Mouse (Mus musculus) adrenal gland, postnatal 25 days (tissue): ENCODE results near the gene Ugt1a6b. TPM values are rescaled to one million over a fixed set of nuclear protein-coding genes. Genes with fewer than 3 reads are reported as not detected.
A peak's percentile ranks its signal among the peaks of the same experiment; 100 is the strongest.

ENCODE experiments used
- DNase-seq: peaks from one replicate; pipeline ENCODE4 v3.0.0; 2021; ENCODE audit warnings: mixed read lengths
- total RNA-seq: library from RNA; stranded (reverse); gene quantifications from 2 replicates; pipeline ENCODE4 v1.2.3, GENCODE M21; 2021

Ugt1a6b gene
- total RNA-seq, 1 experiment from 2014 or later = 7.0 TPM

GRCm38 (mm10) chr1:88240579-88240978 is 137.5 kb downstream of the Ugt1a6b start:
- no peak for DNase-seq

- DNase-seq = no peak
Measured at GRCm38 (mm10) chr1:88243861-88244260, 140.8 kb downstream of the Ugt1a6b start.

- DNase-seq = no peak
Measured at GRCm38 (mm10) chr1:88245881-88246280, 142.8 kb downstream of the Ugt1a6b start.

GRCm38 (mm10) chr1:88246386-88246785 is 143.3 kb downstream of the Ugt1a6b start:
- DNase-seq = no peak

- DNase-seq = no peak
Measured at GRCm38 (mm10) chr1:88247660-88248059, 144.6 kb downstream of the Ugt1a6b start.

- DNase-seq = no peak
Measured at GRCm38 (mm10) chr1:88248658-88249057, 145.6 kb downstream of the Ugt1a6b start.

DNA sequence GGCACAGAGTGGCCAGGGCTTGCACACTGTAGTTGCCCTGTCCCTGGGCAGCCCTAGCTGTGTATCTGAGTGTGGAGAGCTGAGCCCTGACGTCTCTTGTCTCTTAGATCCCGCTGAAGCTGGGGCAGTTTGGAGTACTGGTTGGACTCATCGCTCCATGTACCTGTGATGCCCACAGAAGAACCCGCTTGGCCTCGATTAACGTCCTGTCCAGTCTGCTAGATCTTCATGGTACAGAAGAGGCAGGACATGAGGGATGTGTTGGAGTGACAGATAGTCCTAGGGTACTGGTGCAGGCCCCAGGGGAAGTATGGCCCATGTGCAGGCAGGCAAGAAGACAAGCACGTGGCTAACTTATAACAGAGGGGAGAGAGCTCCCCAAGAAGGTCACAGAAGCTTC is 146.5 kb downstream of the Ugt1a6b start:
- no peak for DNase-seq

DNA sequence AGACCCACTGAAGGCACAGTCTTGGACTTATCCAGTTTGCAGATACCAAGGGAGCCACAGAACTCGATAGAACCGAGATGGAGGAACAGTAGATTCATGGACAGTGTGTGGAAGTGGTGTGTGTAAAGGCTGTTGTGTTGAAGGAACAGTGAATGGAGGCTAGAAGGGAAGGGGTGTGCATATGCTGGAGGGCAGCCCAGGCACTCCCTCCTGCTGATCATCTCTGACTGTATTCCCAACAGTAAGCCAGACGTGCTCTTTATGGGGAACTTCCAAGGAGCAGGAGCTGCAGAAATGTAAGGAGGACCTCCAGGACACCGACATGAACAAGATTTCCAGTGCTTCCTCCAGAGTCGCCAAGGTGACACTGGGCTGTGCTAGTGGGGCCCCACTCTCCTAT is 147.0 kb downstream of the Ugt1a6b start:
- no peak for DNase-seq

- DNase-seq = no peak
Measured at GRCm38 (mm10) chr1:88253106-88253505, 150.1 kb downstream of the Ugt1a6b start.

DNA sequence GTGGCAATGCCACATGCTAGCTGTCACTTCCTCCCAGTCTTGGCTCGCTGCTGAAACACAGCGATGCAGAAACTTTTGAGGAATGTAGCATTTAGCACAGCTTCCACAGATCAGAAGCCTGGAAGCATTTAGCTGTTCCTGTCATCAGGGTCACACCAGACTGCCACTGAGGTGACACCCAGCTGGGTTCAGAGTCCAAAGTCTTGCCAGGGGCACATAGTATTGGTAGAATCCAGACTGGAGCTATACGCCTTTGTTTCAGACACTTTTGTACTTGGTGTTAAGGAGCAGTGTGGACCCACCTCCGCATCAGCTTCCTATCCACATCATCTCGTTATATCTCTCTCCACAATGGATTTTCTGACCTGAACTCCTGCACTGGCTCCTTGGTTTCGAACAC is 150.5 kb downstream of the Ugt1a6b start:
- DNase-seq = no peak

- no peak for DNase-seq
Measured at GRCm38 (mm10) chr1:88254793-88255465, 151.9 kb downstream of the Ugt1a6b start.

- DNase-seq = no peak
Measured at GRCm38 (mm10) chr1:88255466-88255857, 152.4 kb downstream of the Ugt1a6b start.

- DNase-seq = no peak
Measured at GRCm38 (mm10) chr1:88255989-88256754, 153.1 kb downstream of the Ugt1a6b start.

DNA sequence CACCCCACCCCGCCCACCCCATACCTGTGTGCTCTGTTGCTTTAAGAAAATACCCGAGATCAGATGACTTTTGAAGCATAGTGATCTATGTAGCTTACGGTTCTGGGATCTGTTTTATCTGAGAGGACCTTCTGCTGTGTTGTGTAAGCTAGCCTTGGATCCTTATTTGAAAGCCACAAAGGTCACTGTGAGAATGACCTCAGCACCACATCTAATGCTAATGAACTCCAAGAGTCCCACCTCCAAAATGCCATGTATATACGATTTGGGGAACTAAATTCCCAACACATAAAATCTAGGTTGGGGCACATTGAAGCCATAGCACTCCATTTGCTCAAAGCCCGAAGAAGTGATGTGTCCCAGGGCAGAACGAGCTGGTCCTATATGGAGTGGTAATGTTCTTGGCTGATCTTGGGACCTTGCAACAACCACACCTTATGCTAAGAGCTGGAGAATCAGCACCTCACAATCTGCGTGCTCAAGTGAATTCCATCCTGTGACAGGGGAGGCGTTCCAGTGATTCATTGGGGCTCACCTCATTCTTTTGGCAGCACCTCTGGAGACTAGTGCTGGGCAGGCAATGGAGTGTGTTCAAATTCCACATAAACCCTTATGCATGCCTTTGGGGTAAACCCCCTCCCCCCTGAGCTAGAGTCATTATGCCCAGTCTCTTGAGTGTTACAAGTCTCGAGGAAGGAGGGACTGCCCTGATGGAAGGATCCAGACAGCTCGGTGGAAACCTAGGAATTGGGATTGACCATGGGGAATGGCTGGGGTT is 154.0 kb downstream of the Ugt1a6b start:
- DNase-seq = no peak

GRCm38 (mm10) chr1:88257681-88258080 is 154.6 kb downstream of the Ugt1a6b start:
- DNase-seq = no peak

GRCm38 (mm10) chr1:88258361-88258760 is 155.3 kb downstream of the Ugt1a6b start:
- no peak for DNase-seq

DNA sequence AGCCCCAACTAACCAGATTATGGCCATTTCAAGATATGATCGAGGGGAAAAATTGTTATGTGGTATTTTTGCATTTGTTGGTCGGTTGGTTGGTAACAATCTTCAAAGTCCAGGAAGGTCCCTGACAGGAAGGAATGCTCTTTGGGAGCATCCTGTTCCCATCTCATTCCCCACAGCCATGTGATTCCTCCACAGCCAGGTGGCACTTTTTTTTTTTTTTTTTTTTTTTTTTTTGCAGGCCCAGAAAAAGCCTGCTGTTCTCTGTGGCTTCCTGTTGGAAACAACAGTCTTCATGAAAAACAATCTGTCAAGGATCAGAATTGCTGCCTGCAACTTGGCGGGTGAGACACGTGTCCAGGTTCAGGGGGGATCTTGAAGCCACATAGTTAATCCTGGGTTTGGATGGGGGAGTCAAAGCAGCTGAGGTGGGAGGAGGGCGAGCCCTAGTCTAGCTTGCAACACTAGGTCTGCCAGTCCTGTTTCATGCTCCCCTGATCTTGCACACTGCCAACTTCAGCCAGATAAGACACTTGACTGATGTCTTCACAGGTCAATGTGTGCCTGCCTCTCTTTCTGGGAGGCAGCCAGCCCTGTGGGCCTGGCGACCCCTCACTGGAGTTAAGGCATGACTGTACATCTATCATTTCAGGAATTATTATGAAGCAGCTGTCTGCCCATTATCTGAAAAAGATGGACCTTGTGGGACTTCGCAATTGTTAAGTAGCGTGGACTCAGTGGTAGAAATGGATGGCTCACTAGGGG is 156.0 kb downstream of the Ugt1a6b start:
- DNase-seq = no peak

DNA sequence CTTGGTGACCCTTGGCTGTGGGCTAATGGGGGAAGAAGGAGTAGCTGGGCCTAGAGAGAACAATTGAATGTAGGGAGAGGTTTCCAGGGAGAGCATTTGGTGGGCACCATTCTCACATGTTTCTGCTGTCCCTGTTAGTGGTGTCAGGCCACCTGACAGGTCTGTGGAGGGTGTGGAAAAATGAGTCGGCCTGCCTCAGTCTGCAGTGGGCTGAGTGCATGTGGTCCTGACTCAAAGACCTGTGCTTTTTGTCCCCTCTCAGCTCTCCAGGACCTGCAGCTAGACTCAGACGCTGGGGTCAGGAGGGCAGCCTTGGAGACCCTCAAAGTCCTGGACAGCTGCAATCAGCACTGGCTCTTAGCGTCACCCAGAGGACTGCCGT is 156.6 kb downstream of the Ugt1a6b start:
- no peak for DNase-seq

DNA sequence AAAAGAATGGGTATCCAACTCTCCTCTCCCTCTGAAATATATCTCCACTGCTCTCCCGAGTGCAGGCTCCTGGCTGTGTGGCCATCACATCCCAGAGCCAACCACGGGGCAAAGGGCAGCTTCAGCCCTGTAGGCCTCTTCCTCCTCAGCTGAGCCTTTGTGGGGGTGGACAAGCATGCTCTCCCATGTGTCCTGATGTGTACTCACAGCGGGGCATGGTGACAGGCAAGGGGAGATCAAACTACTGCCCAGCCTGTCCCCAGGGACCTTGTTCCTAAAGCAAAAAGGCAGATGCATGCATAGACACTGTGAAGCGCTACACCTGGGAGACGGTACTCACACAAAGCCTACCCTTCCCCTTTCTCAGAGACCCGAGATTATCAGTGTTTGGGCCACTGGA is 157.1 kb downstream of the Ugt1a6b start:
- DNase-seq = no peak

DNA sequence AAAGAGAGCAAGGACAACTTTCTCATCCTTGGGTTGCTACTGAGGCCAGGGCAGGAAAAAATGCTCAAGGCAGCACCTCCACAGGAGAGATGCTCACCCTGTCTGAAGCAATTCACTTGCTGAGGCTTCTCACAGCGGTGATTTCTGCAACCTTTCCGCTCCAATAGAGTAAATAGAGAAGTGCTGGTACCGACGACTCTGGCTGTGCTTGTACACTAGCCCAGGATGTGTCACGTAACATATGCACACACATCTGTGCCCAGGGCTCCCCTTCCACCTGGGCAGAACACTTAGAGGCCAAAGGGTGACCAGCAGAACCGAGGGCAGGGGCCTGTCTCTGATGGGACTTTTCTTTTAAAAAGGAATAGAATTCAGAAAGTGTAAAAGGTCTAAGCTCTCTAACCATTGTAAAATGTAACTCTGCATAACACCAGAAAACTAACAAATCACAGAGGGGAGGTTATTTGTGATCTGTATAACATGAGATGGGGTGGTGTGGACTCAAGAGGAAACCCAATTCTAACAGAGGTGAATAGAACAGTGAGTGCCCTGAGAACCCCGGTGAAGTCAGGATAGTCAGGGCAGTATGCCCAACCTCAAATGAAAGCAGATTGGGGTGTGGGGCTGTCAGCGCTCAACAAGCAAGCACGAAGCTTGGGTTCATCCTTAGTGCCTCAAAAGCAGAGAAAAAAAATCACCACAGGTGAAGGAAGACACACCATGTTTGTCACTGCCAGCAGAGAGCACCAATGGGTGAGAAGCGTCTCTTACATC is 157.7 kb downstream of the Ugt1a6b start:
- no peak for DNase-seq

- no peak for DNase-seq
Measured at GRCm38 (mm10) chr1:88261706-88262105, 158.7 kb downstream of the Ugt1a6b start.

- DNase-seq = peak; percentile 83
Measured at GRCm38 (mm10) chr1:88262255-88262654, 159.2 kb downstream of the Ugt1a6b start.
